Mouse (Mus musculus) limb, embryonic 10.5 days (tissue): ENCODE data around the gene Fgfrl1. TPM values are rescaled to one million over a fixed set of nuclear protein-coding genes. Genes with fewer than 3 reads are reported as not detected.
"Not testable (repeated sequence)": the region's sequence is repeated elsewhere in the genome, so short reads cannot be mapped to it uniquely, and the experiment has no call there.

Experiments
- DNase-seq: peaks from one replicate; pipeline ENCODE4 v3.0.0-alpha.2; 2017; ENCODE audit warnings: low spot score
- H3K27ac ChIP-seq: fragments of 300-500 bp; sonication (generic); 2 replicates; pipeline ENCODE4 v1.5.1; 2016; ENCODE audit warnings: mild to moderate bottlenecking
- H3K27me3 ChIP-seq: fragments of 300-500 bp; sonication (generic); 2 replicates; pipeline ENCODE4 v1.6.1; 2016; ENCODE audit warnings: low read depth, mild to moderate bottlenecking; ENCODE audit not compliant: poor library complexity, severe bottlenecking
- H3K36me3 ChIP-seq: fragments of 300-500 bp; sonication (generic); 2 replicates; pipeline ENCODE4 v1.6.1; 2016; ENCODE audit warnings: mild to moderate bottlenecking, moderate library complexity
- H3K4me1 ChIP-seq: fragments of 300-500 bp; sonication (generic); 2 replicates; pipeline ENCODE4 v1.6.1; 2016
- H3K4me3 ChIP-seq: fragments of 300-500 bp; sonication (generic); 2 replicates; pipeline ENCODE4 v1.5.1; 2016; ENCODE audit warnings: mild to moderate bottlenecking, moderate library complexity
- H3K9me3 ChIP-seq: fragments of 300-500 bp; sonication (generic); replicated peaks from 2 replicates; pipeline ENCODE4 v1.6.1; 2016; ENCODE audit warnings: mild to moderate bottlenecking
- WGBS: fragments of 180-500 bp; shearing (Covaris S2); methylation state at CpG from one replicate; pipeline ENCODE4 v1.1.7; 2016; 5-methylcytosine and 5-hydroxymethylcytosine counted together
- polyA plus RNA-seq: library from polyadenylated mRNA; unstranded; fragments of >200 nt; fragmentation: Nextera tagmentation; extraction: Ambion mirVana; gene quantifications from 2 replicates; pipeline ENCODE4 v1.2.1, GENCODE M21; 2016

Gene Fgfrl1
- polyA plus RNA-seq, 1 experiment from 2014 or later, result 43.1 TPM

DNA sequence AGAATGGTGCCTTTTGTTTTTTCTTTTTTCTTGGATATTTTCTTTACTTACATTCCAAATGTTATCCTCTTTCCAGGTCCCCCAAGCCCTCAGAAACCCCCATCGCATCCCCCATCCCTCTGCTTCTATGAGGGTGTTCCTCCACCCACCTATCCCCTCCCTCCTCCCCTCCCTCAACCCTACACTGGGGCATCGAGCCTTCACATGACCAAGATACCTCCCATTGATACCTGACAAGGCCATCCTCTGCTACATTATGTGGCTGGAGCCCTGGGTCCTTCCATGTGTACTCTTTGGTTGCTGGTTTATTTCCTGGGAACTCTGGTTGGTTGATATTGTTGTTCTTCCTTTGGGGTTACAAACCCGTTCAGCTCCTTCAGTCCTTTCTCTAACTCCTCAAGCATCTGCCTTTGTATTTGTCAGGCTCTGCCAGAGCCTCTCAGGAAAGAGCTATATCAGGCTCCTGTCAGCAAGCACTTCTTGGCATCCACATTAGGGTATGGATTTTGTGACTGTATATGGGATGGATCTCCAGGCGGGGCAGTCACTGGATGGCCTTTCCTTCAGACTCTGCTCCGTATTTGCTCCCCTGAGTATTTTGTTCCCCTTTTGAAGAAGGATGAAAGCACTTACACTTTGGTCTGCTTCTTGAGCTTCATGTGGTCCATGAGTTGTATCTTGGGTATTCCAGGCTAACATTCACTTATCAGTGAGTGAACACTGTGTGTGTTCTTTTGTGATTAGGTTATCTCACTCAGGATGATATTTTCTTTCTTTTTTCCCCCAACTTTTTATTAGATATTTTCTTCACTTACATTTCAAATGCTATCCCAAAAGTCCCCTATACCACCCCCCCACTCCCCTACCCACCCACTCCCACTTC is 58.4 kb downstream of the Fgfrl1 start:
- 81% methylated on average over 5 of the region's 5 CpGs for WGBS
- H3K4me3 ChIP-seq, result no peak overlapping the region
- H3K4me1 ChIP-seq, result no peaks in the 10 kb centered on the region
- no peaks in the 10 kb centered on the region for H3K36me3 ChIP-seq
- no peaks in the 10 kb centered on the region for H3K9me3 ChIP-seq
- no peak overlapping the region for H3K27ac ChIP-seq
- no peak for DNase-seq
- no peaks in the 10 kb centered on the region for H3K27me3 ChIP-seq

- H3K36me3 ChIP-seq, H3K27me3 ChIP-seq, H3K9me3 ChIP-seq, H3K4me3 ChIP-seq, H3K27ac ChIP-seq, H3K4me1 ChIP-seq, DNase-seq: not testable (repeated sequence)
- WGBS, result 89% methylated on average over 4 of the region's 4 CpGs
These were observed 59.1 kb downstream of the Fgfrl1 start for GRCm38 (mm10) chr5:108751258-108751657.

Other genes with a start within 250 kb of the Fgfrl1 start
- 0.09 and 0.20 TPM in 2 replicates for gene Mfsd7a, start 243.5 kb upstream of the Fgfrl1 start, polyA plus RNA-seq
- 24.1 and 27.1 TPM in 2 replicates for gene Pcgf3, start 231.2 kb upstream of the Fgfrl1 start, polyA plus RNA-seq
- gene Cplx1, start 142.4 kb upstream of the Fgfrl1 start, polyA plus RNA-seq, result 0.14 and 0.30 TPM in 2 replicates
- gene Gak, start 62.6 kb upstream of the Fgfrl1 start, polyA plus RNA-seq, result 56.1 and 62.0 TPM in 2 replicates
- 12.3 and 15.7 TPM in 2 replicates for gene Tmem175, start 62.6 kb upstream of the Fgfrl1 start, polyA plus RNA-seq
- 9.6 and 11.8 TPM in 2 replicates for gene Idua, start 32.1 kb upstream of the Fgfrl1 start, polyA plus RNA-seq
- gene Dgkq, start 22.7 kb upstream of the Fgfrl1 start, polyA plus RNA-seq, result 10.6 and 13.4 TPM in 2 replicates
- 0.43 and 0.61 TPM in 2 replicates for gene Slc26a1, start 16.8 kb upstream of the Fgfrl1 start, polyA plus RNA-seq
- 0.40 and 0.44 TPM in 2 replicates for gene Rnf212, start 82.6 kb downstream of the Fgfrl1 start, polyA plus RNA-seq
- not detected in 2 replicates for gene Tmed11, start 103.0 kb downstream of the Fgfrl1 start, polyA plus RNA-seq
- not detected in 2 replicates for gene Vmn2r8, start 116.5 kb downstream of the Fgfrl1 start, polyA plus RNA-seq
- not detected in 2 replicates for gene Vmn2r9, start 160.2 kb downstream of the Fgfrl1 start, polyA plus RNA-seq